ENCODE assay signal across 9 mouse cellular contexts in genomic region chr11:101982981-101983411, GRCm38 (mm10). TPM values are rescaled to one million over a fixed set of nuclear protein-coding genes. Genes with fewer than 3 reads are reported as not detected.
A peak's percentile ranks its signal among the peaks of the same experiment; 100 is the strongest.
DNase-seq lines count a peak whose midpoint lies in the region; ATAC-seq and TF ChIP-seq lines count a peak whose summit lies in the region.
"Had no signal": no experiment of that assay in that cellular context is flagged by ENCODE, and none has a peak within 500 bp of the region (broad histone marks: within the 10 kb centered on the region; RNA-seq: fewer than 3 reads in every experiment).

No protein-coding gene starts in this region.

- no peaks in the 10 kb centered on the region for H3K27me3 ChIP-seq in testis, adult 2 months (ENCODE audit: control insufficient read depth, insufficient read depth, low read length)
- H3K27me3 ChIP-seq in limb, embryonic 15.5 days: peaks cover 3% of the 10 kb centered on the region; the same call in 1 of the 2 replicates

- no peaks in the 10 kb centered on the region for H3K9me3 ChIP-seq in limb, embryonic 15.5 days

- no peaks in the 10 kb centered on the region for H3K36me3 ChIP-seq in testis, adult 2 months (ENCODE audit: control insufficient read depth, insufficient read depth, low read length)
- H3K36me3 ChIP-seq in limb, embryonic 15.5 days: peaks cover 13% of the 10 kb centered on the region; the same call in 1 of the 2 replicates

- DNase-seq in adrenal gland, adult (ENCODE audit: inconsistent age in 2 of 2, low spot score in 1 of 2): peak; percentile 37 to 66
- no peak for DNase-seq in adrenal gland, postnatal 25 days
- DNase-seq in testis, postnatal 14 days (ENCODE audit: low spot score): no peak
- DNase-seq in ovary, postnatal 10 days (ENCODE audit: low spot score): no peak
- no peak for DNase-seq in ovary, adult 18-20 months (ENCODE audit: low spot score)
- no peak for DNase-seq in layer of hippocampus, adult 9-11 months

- H3K4me1 ChIP-seq in testis, adult 2 months (ENCODE audit: control insufficient read depth, insufficient read depth, low read length): peaks cover 12% of the 10 kb centered on the region
- H3K4me1 ChIP-seq in limb, embryonic 15.5 days: peaks cover 28% of the 10 kb centered on the region

- H3K4me2 ChIP-seq in limb, embryonic 15.5 days: no peak overlapping the region

- H3K9ac ChIP-seq in limb, embryonic 15.5 days: no peak overlapping the region

- no peak for ATAC-seq in limb, embryonic 15.5 days (ENCODE audit: insufficient number of reproducible peaks, low FRiP score, low TSS enrichment, low read depth)

- H3K27ac ChIP-seq in testis, adult 2 months (ENCODE audit: control insufficient read depth, insufficient read depth, low read depth, low read length): no peak overlapping the region
- H3K27ac ChIP-seq in limb, embryonic 15.5 days: peak overlapping the region; percentile 43; the same call in 1 of the 2 replicates

- TF ChIP-seq POLR2A in testis, adult 2 months (IDR thresholded peaks at IDR 0.05; ENCODE audit: control insufficient read depth, low read depth, low read length): no peak

- WGBS in limb, embryonic 15.5 days: 52% methylated on average over 6 of the region's 6 CpGs

- peak overlapping the region; percentile 1 for H3K4me3 ChIP-seq in testis, adult 2 months (ENCODE audit: control insufficient read depth, low read depth, low read length)
- H3K4me3 ChIP-seq in limb, embryonic 15.5 days: no peak overlapping the region

- TF ChIP-seq CTCF in testis, adult 2 months (IDR thresholded peaks at IDR 0.05; ENCODE audit: control insufficient read depth, insufficient read depth, insufficient replicate concordance, low read depth, low read length): no peak

RNA-seq across cellular contexts. Expression of gene Cfap97d1, which starts 1.1 kb away (rescaled TPM):
- not detected in 2 replicates for total RNA-seq in adrenal gland, postnatal 25 days (2021)
- polyA plus RNA-seq in testis, adult 2 months (2012; rRNA removed): 72.2 and 94.1 TPM in 2 replicates
- polyA plus RNA-seq in limb, embryonic 15.5 days (2015; fragmentation: Nextera tagmentation; extraction: Ambion mirVana): not detected in 2 replicates
- polyA plus RNA-seq: neural tube, embryonic 11.5 days had no signal

RNA-seq across cellular contexts. Expression of gene Dusp3, which starts 3.8 kb away (rescaled TPM):
- 77.9 and 78.9 TPM in 2 replicates for total RNA-seq in adrenal gland, postnatal 25 days (2021)
- polyA plus RNA-seq in testis, adult 2 months (2012; rRNA removed): 249 and 266 TPM in 2 replicates
- polyA plus RNA-seq in limb, embryonic 15.5 days (2015; fragmentation: Nextera tagmentation; extraction: Ambion mirVana): 26.9 and 37.0 TPM in 2 replicates

RNA-seq across cellular contexts. Expression of gene Sost, which starts 16.2 kb away (rescaled TPM):
- total RNA-seq in adrenal gland, postnatal 25 days (2021): not detected in 2 replicates
- polyA plus RNA-seq in testis, adult 2 months (2012; rRNA removed): 2.4 and 6.4 TPM in 2 replicates
- 0.16 and 0.50 TPM in 2 replicates for polyA plus RNA-seq in limb, embryonic 15.5 days (2015; fragmentation: Nextera tagmentation; extraction: Ambion mirVana)
- polyA plus RNA-seq: neural tube, embryonic 11.5 days had no signal

RNA-seq across cellular contexts. Expression of gene Mpp3, which starts 45.3 kb away (rescaled TPM):
- total RNA-seq in adrenal gland, postnatal 25 days (2021): 10.4 and 12.6 TPM in 2 replicates
- polyA plus RNA-seq in testis, adult 2 months (2012; rRNA removed): 11.0 and 14.7 TPM in 2 replicates
- 5.8 and 6.0 TPM in 2 replicates for polyA plus RNA-seq in limb, embryonic 15.5 days (2015; fragmentation: Nextera tagmentation; extraction: Ambion mirVana)

RNA-seq across cellular contexts. Expression of gene Cd300lg, which starts 58.3 kb away (rescaled TPM):
- 36.8 and 46.2 TPM in 2 replicates for total RNA-seq in adrenal gland, postnatal 25 days (2021)
- polyA plus RNA-seq in testis, adult 2 months (2012; rRNA removed): 2.5 and 2.7 TPM in 2 replicates
- 2.2 and 2.4 TPM in 2 replicates for polyA plus RNA-seq in limb, embryonic 15.5 days (2015; fragmentation: Nextera tagmentation; extraction: Ambion mirVana)

Comparison
In these comparisons a context has a peak if more than half of its experiments do, and no peak if none do; other contexts are left out.
1. DNase-seq: peak in adrenal gland, adult (2 of 2); none in adrenal gland, postnatal 25 days (single experiment), testis, postnatal 14 days (single experiment), ovary, postnatal 10 days (single experiment), ovary, adult 18-20 months (single experiment) and layer of hippocampus, adult 9-11 months (single experiment).
2. RNA of gene Cfap97d1, which starts 1.1 kb away (polyA plus RNA-seq): 72.2 to 94.1 TPM in testis, adult 2 months; not detected in limb, embryonic 15.5 days; every median in the first group is over 10 times any median in the second.